In the genomic region with DNA sequence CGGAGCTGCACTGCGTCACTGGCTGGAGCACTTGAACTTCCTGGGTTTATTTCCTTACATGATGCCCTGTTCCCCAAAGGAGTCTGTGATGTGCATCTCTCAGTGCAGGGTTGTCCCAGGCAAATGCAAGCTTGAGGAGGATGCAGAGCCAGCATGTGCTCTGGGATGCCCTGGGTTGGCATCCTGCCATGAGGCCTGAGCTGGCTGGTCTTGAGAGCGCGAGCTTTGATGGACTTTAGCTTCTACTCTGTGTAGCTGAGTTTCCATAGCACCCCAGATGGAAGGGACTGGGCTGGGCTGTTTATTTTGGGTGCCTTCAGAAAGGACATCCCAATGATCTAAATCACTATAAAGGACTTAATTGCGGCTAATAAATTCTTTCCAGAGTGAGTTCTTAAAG, we compare ENCODE assay signal across 14 mouse cellular contexts. TPM values are rescaled to one million over a fixed set of nuclear protein-coding genes. Genes with fewer than 3 reads are reported as not detected.
DNase-seq lines count a peak whose midpoint lies in the region; ATAC-seq and TF ChIP-seq lines count a peak whose summit lies in the region.
"Had no signal": no experiment of that assay in that cellular context is flagged by ENCODE, and none has a peak within 500 bp of the region (broad histone marks: within the 10 kb centered on the region; RNA-seq: fewer than 3 reads in every experiment).

No protein-coding gene starts in this region.

- no peaks in the 10 kb centered on the region for H3K9me3 ChIP-seq in kidney, embryonic 16.5 days (ENCODE audit: low read length)
- H3K9me3 ChIP-seq: limb, embryonic 13.5 days had no signal

- intact Hi-C loops in gastrocnemius, postnatal 14 days (cut with DNase I; ENCODE audit: low total_unique reads), result no loop called here

- H3K4me1 ChIP-seq in kidney, adult 2 months (ENCODE audit: control insufficient read depth, insufficient read depth, low read length), result peaks cover 26% of the 10 kb centered on the region; the same call in 1 of the 2 replicates
- H3K4me1 ChIP-seq in kidney, embryonic 16.5 days (ENCODE audit: insufficient read depth, low read length), result peaks cover 79% of the 10 kb centered on the region

- no peak for TF ChIP-seq CTCF in kidney, adult 2 months (conservative IDR thresholded peaks at IDR 0.05; ENCODE audit: insufficient read depth, insufficient read length, low read depth, low read length)

- no peaks in the 10 kb centered on the region for H3K36me3 ChIP-seq in kidney, adult 2 months (ENCODE audit: control insufficient read depth, insufficient read depth, low read length)
- H3K36me3 ChIP-seq in kidney, embryonic 16.5 days (ENCODE audit: insufficient read depth, low read length), result no peaks in the 10 kb centered on the region
- H3K36me3 ChIP-seq: limb, embryonic 13.5 days had no signal

- H3K27me3 ChIP-seq in kidney, adult 2 months (replicated peaks; ENCODE audit: control insufficient read depth, insufficient read depth, low read length), result no peaks in the 10 kb centered on the region
- no peaks in the 10 kb centered on the region for H3K27me3 ChIP-seq in kidney, embryonic 16.5 days (ENCODE audit: insufficient read depth, low read length)

- DNase-seq in cerebellum, postnatal 25 days, result peak; percentile 18 to 57
- DNase-seq in cerebellum, adult 11-12 months, result no peak
- peak; percentile 90 for DNase-seq in kidney, adult 2 months
- DNase-seq in NIH3T3 (ENCODE audit: low read depth), result peak; percentile 70
- DNase-seq in kidney, postnatal 36 days, result peak; percentile 89 to 90
- no peak for DNase-seq in gastrocnemius, postnatal 14 days
- DNase-seq: embryo, embryonic 11 days; gastrocnemius, postnatal 25 days; lung, postnatal 36 days; spleen, adult 18-20 months had no signal

- no peak overlapping the region for H3K27ac ChIP-seq in kidney, adult 2 months (ENCODE audit: insufficient read depth, low read depth, low read length)
- H3K27ac ChIP-seq in kidney, embryonic 16.5 days (ENCODE audit: low read length), result no peak overlapping the region; the same call in 1 of the 2 replicates
- H3K27ac ChIP-seq: limb, embryonic 13.5 days had no signal

- WGBS in kidney, adult 2 months, result 48% methylated on average over 5 of the region's 5 CpGs
- 54% methylated on average over 5 of the region's 5 CpGs for WGBS in kidney, embryonic 16.5 days

- H3K4me2 ChIP-seq in kidney, embryonic 16.5 days (replicated peaks; ENCODE audit: low read depth, low read length), result no peak overlapping the region
- H3K4me2 ChIP-seq: limb, embryonic 13.5 days had no signal

- ATAC-seq in kidney, embryonic 16.5 days (ENCODE audit: low FRiP score, low TSS enrichment), result no peak
- no peak for ATAC-seq in CD4-positive, CD25-positive, alpha-beta regulatory T cell, adult 4 months

- no peak for TF ChIP-seq POLR2A in kidney, adult 2 months (IDR thresholded peaks at IDR 0.05; ENCODE audit: low read depth, low read length)

- no peak overlapping the region for H3K9ac ChIP-seq in kidney, embryonic 16.5 days (replicated peaks; ENCODE audit: low read length)
- H3K9ac ChIP-seq: limb, embryonic 13.5 days had no signal

- no peak overlapping the region for H3K4me3 ChIP-seq in kidney, adult 2 months (ENCODE audit: insufficient read depth, low read depth, low read length)
- H3K4me3 ChIP-seq in kidney, embryonic 16.5 days (ENCODE audit: low read length), result no peak overlapping the region
- H3K4me3 ChIP-seq: limb, embryonic 13.5 days had no signal

RNA-seq across cellular contexts. Expression of gene Dact2, which starts 36.5 kb away (rescaled TPM):
- 23.3 and 24.2 TPM in 2 replicates for polyA plus RNA-seq in kidney, adult 2 months (2012; rRNA removed)
- 15.0 and 17.7 TPM in 2 replicates for polyA plus RNA-seq in kidney, embryonic 16.5 days (2015; fragmentation: Nextera tagmentation; extraction: Ambion mirVana)
- total RNA-seq in gastrocnemius, postnatal 14 days (2021), result 1 to 10 TPM; 2.2 to 3.6 TPM
- polyA plus RNA-seq in CD4-positive, CD25-positive, alpha-beta regulatory T cell, adult 4 months (2017; shearing (Covaris generic)), result not detected
- total RNA-seq: hematopoietic stem cell, adult 5-6 weeks had no signal

Comparison
In these comparisons a context has a peak if more than half of its experiments do, and no peak if none do; other contexts are left out.
1. DNase-seq: peak in cerebellum, postnatal 25 days (2 of 2), kidney, adult 2 months (single experiment), NIH3T3 (single experiment) and kidney, postnatal 36 days (2 of 2); none in cerebellum, adult 11-12 months (single experiment) and gastrocnemius, postnatal 14 days (single experiment).
2. RNA of gene Dact2, which starts 36.5 kb away (polyA plus RNA-seq): 23.3 to 24.2 TPM in kidney, adult 2 months and 15.0 to 17.7 TPM in kidney, embryonic 16.5 days; not detected in CD4-positive, CD25-positive, alpha-beta regulatory T cell, adult 4 months; every median in the first group is over 10 times any median in the second.